Mouse (Mus musculus): Measurements from ENCODE around the gene Pex7.

Pex7 gene

DNA sequence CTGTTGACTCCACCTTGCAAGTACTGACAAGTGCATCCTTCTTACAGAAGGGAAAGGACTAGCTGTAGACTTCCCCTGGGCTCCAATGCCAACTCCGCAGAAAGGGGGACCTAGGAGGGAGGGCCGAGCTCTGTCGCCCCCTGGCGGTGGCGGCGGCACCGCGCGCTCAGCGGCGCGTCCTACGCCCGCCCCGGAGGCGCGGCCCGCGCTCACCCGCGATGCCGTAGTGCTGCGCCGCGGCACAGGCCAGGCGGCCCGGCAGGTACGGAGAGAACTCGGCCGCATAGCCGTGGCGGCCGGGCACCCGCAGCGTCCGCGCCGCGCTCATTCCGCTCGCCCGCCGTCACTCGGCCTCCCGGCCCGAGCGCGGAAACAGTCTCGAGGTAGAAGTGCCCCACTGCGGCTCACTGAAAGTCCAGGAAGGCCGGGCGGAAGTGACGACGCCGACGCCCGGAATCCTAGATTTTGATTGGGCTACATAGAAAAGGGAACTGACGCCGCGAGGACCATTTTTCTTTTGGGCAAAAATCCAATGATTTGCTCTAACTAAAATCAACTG is at the start of gene Pex7:
TSS of gene Pex7 (minus strand) at position 444 of the 559 bp plus-strand sequence.
- DNase-seq (ENCODE audit: low read depth, low spot score), result peak; percentile 94

DNA sequence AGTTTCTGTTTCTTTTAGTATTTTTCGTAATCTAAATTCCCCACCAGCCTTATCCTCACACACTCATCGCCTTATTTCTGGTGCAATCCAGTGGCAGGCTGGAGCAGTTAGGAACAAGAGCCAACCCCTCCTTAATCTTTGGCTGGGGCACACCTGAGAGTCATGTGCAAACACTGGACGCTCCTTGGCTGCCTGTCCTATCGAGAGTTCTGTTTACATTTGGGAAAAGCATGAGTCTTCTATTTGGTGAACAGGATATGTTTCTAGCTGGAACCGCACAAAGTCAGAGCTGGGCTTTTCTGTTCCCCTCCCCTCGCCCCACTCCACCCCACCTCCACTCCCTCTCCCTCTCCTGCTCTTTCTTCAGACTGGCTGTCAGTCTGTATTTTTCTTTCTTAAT is 49.3 kb upstream of the Pex7 start:
- no peak for DNase-seq (ENCODE audit: low read depth, low spot score)

DNA sequence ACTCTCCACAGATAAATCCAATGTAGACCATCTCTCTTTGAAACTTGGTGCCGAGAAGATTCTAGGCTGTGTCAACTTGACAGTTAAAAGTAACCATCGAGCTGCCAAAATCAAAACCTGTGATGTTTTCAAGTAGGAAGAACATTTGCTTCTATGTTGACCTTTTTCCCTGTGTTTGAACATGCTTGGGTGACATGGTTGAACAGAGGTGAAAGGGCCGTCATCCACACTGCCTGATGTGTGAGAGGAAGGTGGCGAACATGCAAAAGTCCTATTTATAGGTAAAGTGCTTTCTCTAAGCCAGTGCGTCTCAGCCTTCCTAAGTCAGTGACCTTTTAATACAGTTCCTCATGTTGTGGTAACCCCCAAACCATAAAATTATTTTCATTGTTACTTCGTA is 48.3 kb upstream of the Pex7 start:
- DNase-seq (ENCODE audit: low read depth, low spot score), result no peak

DNA sequence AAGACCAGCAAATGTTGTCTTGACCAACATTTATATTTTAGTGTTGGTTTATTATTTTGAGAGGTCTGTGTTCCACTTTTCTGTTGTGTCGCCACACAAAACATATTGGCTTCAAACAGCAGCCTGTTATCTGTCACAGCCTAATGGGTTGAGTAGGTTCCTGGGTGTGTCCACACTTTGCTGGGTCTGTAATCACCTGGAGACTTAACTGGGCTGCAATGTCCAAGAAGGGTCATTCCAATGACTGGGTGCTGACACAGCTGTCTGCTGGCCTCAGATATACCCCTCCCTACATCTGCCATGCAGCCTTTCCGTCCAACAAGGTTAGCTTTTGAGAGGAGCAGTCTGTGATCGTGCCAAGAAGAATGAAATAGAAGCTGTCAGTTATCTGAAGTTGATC is 47.1 kb upstream of the Pex7 start:
- DNase-seq (ENCODE audit: low read depth, low spot score), result no peak

DNA sequence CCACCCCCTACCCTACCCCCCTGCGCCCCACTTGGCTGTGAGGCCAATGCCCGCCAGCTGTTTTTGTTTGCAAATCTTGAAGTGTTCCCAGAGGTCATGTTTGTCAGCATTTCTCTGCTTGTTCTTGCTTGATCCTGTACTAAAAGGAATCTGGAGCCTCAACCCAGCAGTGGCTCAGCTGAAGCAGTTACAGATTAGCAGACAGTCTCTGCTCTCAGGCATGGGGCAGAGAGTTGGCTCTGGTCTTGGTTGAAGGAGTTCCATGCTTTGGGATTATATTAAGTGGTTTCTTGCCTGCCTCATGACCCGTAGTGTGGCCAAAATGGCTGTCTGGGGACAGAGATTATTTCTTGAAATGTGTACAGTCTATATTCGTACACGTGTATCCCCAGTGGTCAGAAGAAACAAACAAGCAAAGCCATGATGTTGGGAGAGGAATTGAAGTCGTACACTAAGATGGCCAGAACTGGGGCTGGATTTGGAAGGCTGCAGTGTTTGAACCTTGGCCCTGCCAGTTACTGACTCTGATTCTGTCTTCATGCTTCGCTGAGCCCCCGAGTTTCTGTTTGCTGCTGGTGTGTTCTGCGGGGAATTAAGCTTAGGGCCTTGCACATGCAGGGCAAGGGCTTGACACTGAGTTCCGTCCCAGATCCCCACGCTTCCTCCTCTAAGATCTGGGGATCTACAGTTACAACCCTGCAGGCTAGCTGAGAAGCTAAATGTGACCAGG is 45.7 kb upstream of the Pex7 start:
- no peak for DNase-seq (ENCODE audit: low read depth, low spot score)

DNA sequence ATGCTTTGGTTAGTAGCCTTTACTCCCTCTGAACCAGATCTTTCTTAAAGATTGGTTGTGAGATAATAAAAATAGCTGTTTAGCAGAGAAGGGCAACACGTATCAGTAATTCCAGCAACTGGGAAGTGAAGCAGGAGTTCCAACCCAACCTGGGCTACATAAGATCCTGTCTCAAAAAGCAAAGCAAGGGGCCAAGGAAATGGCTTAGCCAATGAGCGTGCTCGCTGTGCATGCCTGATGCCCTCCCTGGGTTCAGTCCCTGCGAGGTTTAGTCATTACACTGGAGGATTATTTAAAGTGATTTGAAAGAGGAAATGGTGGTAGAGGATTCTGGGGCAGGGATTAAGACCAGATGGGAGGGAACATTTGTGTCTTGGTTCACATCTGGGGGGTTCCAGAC is 41.6 kb upstream of the Pex7 start:
- DNase-seq (ENCODE audit: low read depth, low spot score), result no peak

DNA sequence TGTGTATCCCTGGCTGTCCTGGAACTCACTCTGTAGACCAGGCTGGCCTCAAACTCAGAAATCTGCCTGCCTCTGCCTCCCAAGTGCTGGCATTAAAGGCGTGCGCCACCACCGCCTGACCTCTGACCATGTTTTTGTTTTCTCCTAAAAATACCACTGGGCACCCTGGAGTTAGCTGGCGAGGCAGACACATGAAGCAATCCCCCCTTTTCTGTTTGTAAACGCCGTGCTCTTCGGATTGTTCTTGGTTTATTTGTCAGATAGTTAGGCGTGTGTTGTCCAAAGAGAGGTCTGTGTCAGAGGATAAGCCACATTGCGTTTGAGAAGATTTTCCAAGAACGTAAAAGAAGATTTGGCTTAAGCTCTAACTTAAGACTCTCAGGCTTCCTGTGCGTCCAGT is 40.9 kb upstream of the Pex7 start:
- DNase-seq (ENCODE audit: low read depth, low spot score), result no peak

DNA sequence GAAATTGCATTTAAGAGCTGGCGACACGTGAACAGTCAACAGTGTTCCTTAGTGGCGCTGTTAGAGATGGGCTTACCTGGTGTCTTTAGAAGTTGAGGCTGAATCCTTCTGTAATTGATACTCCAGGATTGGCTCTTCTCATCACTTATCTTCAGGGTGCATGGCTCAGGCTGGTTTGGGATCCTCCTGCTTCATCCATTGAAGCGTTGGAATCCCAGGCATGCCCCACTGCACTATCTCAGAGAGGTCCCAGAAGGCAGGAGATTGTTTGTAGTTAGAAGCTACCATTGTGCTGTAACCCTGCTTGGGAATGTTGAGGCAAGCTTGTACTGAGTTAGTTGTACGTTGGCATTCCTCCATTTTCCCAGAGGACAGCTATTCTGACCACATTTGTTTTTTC is 40.4 kb upstream of the Pex7 start:
- no peak for DNase-seq (ENCODE audit: low read depth, low spot score)

DNA sequence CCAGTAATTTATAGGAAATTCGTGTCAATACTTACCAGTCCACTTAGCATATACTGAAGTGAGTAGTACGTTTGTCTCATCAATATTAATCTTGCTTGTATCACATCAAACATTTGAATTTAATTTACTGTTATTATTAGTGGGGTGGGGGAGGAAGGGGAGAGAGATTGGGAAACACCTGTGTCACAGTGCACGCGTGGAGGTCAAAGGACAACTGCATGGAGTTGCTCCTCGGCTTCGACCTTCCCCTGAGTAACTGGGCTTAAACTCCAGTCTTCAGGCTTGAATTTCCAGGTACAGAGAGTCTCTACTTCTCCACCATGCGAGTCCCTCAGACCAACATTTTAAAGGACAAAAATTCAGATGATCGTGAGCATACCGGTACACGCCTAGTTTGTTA is 40.0 kb upstream of the Pex7 start:
- DNase-seq (ENCODE audit: low read depth, low spot score), result no peak

DNA sequence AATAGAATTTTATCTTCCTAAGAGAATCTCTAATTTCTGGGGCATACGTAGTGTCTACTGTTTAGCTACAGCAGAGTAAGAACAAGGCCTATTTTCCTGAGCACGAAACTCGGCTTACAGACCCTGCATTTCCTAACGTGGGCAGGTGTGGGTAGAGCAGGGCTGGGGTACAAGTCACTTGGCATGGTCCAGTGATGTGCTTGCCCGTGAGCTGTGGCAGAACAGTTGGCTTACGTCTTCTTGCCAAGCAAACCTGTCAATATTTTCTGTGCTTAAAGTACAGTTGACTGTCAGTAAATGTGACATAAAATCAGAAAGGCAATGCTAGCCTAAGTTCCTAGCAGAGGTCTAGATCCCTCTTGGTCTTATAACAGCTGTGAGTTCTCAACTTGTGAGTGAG is 39.2 kb upstream of the Pex7 start:
- no peak for DNase-seq (ENCODE audit: low read depth, low spot score)

DNA sequence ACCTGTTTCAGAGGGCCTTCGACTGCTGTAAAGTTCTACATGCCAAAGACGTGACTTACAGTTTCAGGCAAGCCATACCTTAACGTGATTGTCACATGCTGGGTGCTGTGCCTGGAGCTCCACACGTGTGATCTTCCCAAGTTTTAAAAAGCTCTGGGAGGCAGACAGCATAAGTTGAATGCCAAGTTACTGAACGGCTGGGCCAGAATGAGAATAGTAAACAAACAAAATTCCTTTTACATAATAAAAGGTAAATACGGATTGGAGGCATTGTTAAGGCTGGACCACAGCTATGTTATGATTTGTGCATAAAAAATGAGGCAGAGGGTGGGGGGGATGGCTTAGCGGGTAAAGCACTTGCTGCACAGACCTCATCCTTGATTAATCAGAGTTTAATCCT is 38.2 kb upstream of the Pex7 start:
- DNase-seq (ENCODE audit: low read depth, low spot score), result no peak

DNA sequence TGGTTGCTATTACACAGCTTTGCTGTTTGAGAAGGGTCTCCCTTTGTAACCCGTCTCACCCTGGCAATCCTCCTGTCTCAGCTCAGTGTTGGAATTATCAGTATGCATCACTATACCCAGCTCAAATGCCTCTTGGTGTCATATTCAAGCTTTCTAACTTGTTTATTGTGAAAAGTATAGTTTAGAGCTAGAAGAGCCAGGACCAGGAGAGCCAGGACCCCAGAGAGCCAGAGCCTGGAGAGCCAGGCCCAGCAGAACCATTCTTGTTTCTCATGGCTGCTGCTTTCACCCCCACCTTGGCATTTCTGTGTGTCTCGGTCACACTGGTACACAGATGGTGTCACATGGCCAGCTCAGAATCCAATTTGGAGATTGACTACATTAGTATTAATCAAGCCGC is 35.1 kb upstream of the Pex7 start:
- DNase-seq (ENCODE audit: low read depth, low spot score), result no peak

DNA sequence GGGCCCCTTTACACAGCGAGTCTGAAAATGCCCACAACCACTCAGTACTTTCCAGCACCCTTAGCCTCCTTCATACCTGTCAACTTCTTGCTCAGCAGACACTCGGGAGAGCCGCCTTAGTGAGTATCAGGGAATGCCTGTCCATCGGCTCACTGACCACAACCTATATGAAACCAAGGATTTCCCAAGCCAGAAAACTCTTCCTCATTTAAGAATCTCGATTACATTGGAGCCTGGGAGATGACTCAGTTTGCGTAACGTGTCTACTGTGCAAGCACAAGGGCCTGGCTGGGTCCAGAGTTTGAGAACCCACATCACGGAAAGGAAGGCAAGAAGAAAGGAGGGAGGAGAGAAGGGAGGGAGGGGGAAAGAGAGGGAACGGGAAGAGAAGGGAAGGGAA is 34.4 kb upstream of the Pex7 start:
- DNase-seq (ENCODE audit: low read depth, low spot score), result no peak

DNA sequence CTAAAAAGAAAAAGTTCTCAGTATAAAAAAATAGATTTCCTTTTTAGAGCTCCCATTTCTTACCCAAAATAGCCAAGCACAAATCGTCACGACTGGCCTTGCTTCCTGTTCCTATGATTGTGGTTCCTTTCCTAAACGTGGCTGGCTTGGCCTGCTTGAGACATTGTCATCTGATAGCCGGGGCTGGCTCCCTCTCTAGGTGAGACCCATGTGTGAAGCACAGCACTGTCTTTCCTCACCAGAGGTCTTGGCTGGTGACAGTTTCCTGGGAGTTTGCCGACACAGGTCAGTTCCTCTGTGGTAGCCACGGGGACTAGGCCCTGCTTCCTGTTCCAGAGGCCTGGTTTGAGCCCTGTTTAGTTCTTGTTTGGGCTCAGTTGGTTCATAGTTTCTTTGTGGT is 33.6 kb upstream of the Pex7 start:
- DNase-seq (ENCODE audit: low read depth, low spot score), result peak; percentile 52

DNA sequence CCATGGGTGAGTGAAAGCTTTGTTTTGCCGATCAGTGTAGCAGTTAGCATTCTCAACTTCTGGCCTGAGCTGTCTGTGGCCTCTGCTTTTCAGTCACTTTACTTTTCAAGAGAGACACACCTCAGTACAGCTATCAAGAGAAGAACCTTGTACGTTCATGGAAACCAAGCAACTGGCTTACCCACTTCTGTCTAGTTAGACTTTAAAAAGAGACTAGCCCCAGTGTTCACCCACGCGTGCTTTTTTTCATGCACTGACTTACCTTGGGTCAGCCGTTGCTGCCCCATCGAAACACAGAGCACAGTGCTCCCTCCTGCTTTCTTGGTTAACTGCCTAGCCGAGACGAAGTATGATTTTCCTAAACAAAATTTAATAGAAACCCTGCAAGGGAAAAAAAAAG is 33.1 kb upstream of the Pex7 start:
- no peak for DNase-seq (ENCODE audit: low read depth, low spot score)

DNA sequence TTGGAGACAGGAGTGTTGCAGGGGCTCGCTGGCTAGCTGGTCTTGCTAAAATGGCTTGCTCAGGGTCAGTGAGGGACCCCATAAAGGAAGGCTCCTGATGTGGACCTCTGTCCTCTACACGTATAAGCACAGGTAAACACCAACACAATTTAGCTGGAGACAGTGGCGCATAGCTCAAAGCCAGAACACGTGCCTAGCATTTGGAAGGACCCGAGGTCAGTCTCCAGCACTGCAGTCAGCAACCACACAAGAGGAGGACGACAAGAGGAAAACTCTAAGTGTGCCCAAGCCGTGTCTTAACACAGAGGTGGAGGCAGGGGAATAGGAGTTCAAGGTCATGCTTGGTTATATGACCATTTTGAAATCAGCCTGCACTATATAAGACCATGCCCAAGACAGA is 32.6 kb upstream of the Pex7 start:
- no peak for DNase-seq (ENCODE audit: low read depth, low spot score)

DNA sequence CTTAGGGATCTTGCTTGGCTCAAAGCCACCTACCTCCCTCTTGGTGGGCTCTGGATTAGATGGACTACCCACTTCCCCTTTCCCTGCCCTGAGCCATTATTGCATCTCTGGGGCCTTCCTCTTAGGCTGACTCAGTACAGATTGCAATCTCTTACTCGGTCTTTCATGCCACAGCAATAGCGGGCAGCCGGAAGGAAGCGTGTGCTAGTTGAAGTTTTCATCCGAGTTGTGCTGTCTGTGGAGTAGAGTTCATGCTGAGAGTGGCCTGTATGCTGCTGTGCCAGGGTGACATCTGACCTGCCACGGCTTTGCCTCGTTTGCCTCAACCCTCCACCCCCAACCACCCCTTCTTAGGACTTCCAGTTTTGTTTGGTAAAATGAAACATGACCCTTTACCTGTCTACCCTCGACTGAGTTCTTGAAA is 31.8 kb upstream of the Pex7 start:
- DNase-seq (ENCODE audit: low read depth, low spot score), result peak; percentile 24

DNA sequence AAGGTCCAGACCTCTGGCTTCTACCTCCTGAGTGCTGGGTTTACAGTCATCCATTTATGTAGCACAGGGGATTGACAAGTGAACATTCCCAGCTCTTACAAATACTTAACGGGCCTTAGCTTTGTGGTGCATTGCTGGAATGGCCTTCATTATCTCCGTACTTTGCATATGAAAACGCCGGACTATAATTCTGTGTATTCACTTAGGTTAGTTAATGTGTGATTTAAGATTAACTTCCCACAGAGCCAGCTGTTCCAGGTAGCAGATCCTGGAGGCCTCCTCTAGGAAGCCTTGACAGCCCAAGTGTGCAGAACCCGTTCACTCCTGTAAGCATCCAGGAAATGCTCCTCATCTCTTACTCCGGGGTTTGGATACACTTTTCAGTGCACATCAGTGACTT is 31.2 kb upstream of the Pex7 start:
- no peak for DNase-seq (ENCODE audit: low read depth, low spot score)

DNA sequence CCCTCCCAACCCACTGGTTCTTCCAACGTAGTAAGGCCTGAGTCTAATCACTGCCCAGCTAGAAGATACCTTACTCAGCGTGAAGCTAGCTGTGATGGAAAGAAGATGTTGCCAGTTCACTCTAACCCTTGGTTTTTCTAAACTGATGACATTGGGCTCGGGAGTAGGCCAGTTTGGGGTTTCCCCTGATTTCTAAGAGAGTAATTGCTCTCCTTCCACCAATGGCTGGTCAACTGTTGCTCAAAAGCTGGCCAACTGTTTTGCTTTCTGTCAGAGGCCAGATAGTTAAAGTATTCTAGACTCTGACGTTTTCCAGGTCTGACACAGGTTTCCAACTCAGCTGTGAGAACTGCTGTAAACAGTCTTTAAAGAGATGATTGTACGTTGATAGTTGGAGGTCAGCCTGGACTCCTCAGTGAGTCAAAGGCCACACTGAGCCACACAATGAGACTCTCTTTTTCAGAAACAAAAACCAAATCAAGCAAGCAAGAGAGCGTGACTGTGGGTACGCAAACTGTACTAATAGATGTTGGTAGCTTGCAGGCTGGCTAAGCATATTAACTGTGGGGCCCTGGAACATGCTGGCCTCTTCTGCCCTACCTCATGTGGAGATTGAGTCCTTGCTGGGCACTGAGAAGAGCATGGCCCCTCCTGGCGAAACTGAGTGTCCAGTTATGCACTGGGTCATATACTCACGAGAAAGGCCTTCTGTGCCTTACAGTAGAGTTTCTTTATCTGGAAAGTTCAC is 29.6 kb upstream of the Pex7 start:
- DNase-seq (ENCODE audit: low read depth, low spot score), result no peak

DNA sequence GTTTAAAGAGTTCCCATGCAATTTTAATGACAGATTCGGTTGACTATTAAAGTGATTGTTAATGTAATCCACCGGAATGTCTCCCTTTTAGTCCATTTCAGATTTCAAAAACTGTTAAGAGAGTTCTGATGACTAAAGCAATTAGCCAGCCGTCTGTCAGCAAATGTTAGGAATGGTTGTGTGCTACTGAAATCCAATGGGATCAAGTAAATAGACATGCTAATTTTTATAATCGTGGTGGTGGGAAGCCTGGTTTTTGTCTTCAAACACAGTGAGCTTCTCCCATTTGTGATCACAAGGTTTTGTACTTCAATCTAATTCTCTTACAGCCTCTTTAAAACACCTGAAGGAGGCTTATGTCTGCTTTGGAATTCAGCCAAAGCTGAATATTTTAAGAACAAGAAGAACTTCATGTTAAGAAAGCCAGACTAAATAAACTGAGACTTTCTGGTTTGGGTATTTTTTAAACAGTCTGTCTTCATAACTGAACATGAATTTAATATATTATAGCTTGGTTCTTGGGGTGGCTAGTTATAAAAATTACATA is 28.4 kb upstream of the Pex7 start:
- DNase-seq (ENCODE audit: low read depth, low spot score), result no peak

DNA sequence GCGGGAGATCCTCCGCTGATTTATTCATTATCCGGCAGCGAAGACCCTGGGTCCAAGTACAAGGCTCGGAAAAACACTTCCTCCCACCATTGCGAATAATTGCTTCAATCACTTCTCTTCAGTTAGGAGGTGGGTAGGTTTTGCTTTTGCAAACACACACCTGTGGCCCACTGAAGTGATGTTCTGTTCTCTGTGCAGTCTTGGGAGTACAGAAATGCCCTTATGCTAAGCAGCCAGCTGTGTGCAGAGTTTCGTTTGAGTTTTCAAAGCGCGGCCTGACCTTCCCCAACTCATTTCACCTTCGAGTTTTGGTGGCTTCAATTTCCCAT is 27.8 kb upstream of the Pex7 start:
- no peak for DNase-seq (ENCODE audit: low read depth, low spot score)

DNA sequence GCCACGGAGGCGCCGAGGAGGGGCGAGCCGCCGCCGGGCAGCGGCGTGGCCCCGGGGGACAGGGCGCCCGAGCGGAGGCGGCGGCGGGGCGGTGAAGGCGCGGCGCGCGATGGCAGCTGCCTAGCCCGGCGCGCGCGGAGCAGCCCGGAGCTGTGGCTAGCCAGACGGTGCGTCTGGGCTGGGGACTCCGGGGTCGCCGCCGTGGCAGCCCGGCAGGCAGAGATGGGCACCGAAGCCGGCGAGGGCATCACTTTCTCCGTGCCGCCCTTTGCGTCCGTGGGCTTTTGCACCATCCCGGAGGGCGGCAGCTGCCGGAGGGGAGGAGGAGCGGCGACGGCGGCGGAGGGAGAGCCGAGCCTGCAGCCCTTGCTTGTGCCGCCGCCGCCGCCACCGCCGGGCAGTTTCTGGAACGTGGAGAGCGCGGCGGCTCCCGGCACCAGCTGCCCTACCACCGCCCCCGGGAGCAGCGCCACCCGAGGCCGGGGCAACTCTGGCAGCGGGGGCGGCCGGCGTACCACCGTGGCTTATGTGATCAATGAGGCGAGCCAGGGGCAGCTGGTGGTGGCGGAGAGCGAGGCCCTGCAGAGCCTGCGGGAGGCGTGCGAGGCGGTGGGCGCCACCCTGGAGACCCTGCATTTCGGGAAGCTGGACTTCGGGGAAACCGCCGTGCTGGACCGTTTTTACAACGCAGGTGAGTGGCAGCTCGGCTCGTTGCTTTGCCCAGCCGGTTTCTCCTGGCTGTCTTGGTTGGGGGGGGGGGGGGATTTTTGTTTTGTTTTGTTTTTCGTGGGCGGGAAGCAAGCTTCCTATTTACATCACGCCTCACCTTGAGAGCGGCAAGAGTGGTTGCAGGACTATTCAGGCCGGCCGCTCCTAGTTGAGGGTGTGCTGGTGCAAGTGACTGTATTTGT is 27.1 kb upstream of the Pex7 start, which contains the start of gene Map3k5:
TSS of gene Map3k5 (plus strand) at position 89 of the 911 bp plus-strand sequence.
- no peak for DNase-seq (ENCODE audit: low read depth, low spot score)

All from skeletal muscle tissue, adult 2 months (tissue).